In genomic region chrX:169988571-169989218, GRCm38 (mm10) we compare ENCODE assay signal across 8 mouse cellular contexts. TPM values are rescaled to one million over a fixed set of nuclear protein-coding genes. Genes with fewer than 3 reads are reported as not detected.
A peak's percentile ranks its signal among the peaks of the same experiment; 100 is the strongest.
DNase-seq lines count a peak whose midpoint lies in the region; ATAC-seq and TF ChIP-seq lines count a peak whose summit lies in the region.
"Not testable (repeated sequence)": the region's sequence is repeated elsewhere in the genome, so short reads cannot be mapped to it uniquely, and the experiment has no call there.

No protein-coding gene starts in this region.

- not testable (repeated sequence) for H3K4me1 ChIP-seq in hindbrain, embryonic 16.5 days (ENCODE audit: control insufficient read depth, insufficient read depth, low read depth, low read length)
- H3K4me1 ChIP-seq in megakaryocyte, embryonic 14.5 days = peaks cover 18% of the 10 kb centered on the region

- intact Hi-C loops in gastrocnemius, adult 2 months (cut with DNase I) = not testable (repeated sequence)

- H3K27ac ChIP-seq in gastrocnemius, adult 2 months; hindbrain, embryonic 16.5 days (ENCODE audit: low read depth, low read length): not testable (repeated sequence)

- not testable (repeated sequence) for TF ChIP-seq CTCF in gastrocnemius, adult 2 months (IDR thresholded peaks at IDR 0.05)

- peaks cover 40% of the 10 kb centered on the region for H3K36me3 ChIP-seq in hindbrain, embryonic 16.5 days (ENCODE audit: control insufficient read depth, insufficient read depth, low read length)
- H3K36me3 ChIP-seq in megakaryocyte, embryonic 14.5 days (replicated peaks; ENCODE audit: low read length) = peaks cover 31% of the 10 kb centered on the region

- 94% methylated on average over 56 of the region's 56 CpGs for WGBS in hindbrain, embryonic 16.5 days

- H3K4me2 ChIP-seq in hindbrain, embryonic 16.5 days (ENCODE audit: low read length) = not testable (repeated sequence)

- H3K4me3 ChIP-seq in gastrocnemius, adult 2 months; hindbrain, embryonic 16.5 days (ENCODE audit: low read length): not testable (repeated sequence)
- H3K4me3 ChIP-seq in megakaryocyte, embryonic 14.5 days (replicated peaks) = peak overlapping the region; percentile 6

- H3K9me3 ChIP-seq in hindbrain, embryonic 16.5 days (ENCODE audit: control insufficient read depth, low read length) = peaks cover 39% of the 10 kb centered on the region
- peaks cover 74% of the 10 kb centered on the region for H3K9me3 ChIP-seq in megakaryocyte, embryonic 14.5 days

- ATAC-seq in hindbrain, embryonic 16.5 days = peak; percentile 8

- H3K27me3 ChIP-seq in hindbrain, embryonic 16.5 days (replicated peaks; ENCODE audit: control insufficient read depth, insufficient read depth, low read length); megakaryocyte, embryonic 14.5 days (replicated peaks): not testable (repeated sequence)

- DNase-seq in R1 (ENCODE audit: low read depth, low spot score) = peak; percentile 4
- peak; percentile 40 to 62 for DNase-seq in cerebellum, postnatal 25 days
- peak; percentile 66 for DNase-seq in gastrocnemius, adult 2 months
- DNase-seq in left cerebral cortex, adult 9 months (ENCODE audit: low spot score in 2 of 2) = peak; percentile 40 to 71
- peak; percentile 84 to 85 for DNase-seq in right cerebral cortex, postnatal 10 days (ENCODE audit: low spot score in 2 of 2)
- peak; percentile 72 for DNase-seq in urinary bladder, postnatal 10 days (ENCODE audit: low spot score)

- not testable (repeated sequence) for H3K9ac ChIP-seq in hindbrain, embryonic 16.5 days (ENCODE audit: low read depth, low read length)

RNA-seq across cellular contexts. Expression of gene Gm21887, which starts 20.8 kb away (rescaled TPM):
- total RNA-seq in gastrocnemius, adult 2 months (2021) = 10 to 100 TPM; 25.3 to 29.1 TPM
- 91.3 and 180 TPM in 2 replicates for polyA plus RNA-seq in hindbrain, embryonic 16.5 days (2015; fragmentation: Nextera tagmentation; extraction: Ambion mirVana)
- 1,328 and 1,796 TPM in 2 replicates for polyA plus RNA-seq in megakaryocyte, embryonic 14.5 days (2012; ENCODE audit: insufficient read depth, low replicate concordance)

Comparison
In these comparisons a context has a peak if more than half of its experiments do, and no peak if none do; other contexts are left out.
1. DNase-seq: peak in every context shown above with its lines; median percentile 84 in right cerebral cortex, postnatal 10 days; 72 in urinary bladder, postnatal 10 days; 66 in gastrocnemius, adult 2 months; 56 in left cerebral cortex, adult 9 months; 51 in cerebellum, postnatal 25 days; 4 in R1.